Mouse (Mus musculus) limb, embryonic 10.5 days (tissue): Measurements from ENCODE around the gene Pde4d. TPM values are rescaled to one million over a fixed set of nuclear protein-coding genes. Genes with fewer than 3 reads are reported as not detected.
"Not testable (repeated sequence)": the region's sequence is repeated elsewhere in the genome, so short reads cannot be mapped to it uniquely, and the experiment has no call there.

Source experiments
- DNase-seq: peaks from one replicate; pipeline ENCODE4 v3.0.0-alpha.2; 2017; ENCODE audit warnings: low spot score
- H3K27ac ChIP-seq: fragments of 300-500 bp; sonication (generic); 2 replicates; pipeline ENCODE4 v1.5.1; 2016; ENCODE audit warnings: mild to moderate bottlenecking
- H3K27me3 ChIP-seq: fragments of 300-500 bp; sonication (generic); 2 replicates; pipeline ENCODE4 v1.6.1; 2016; ENCODE audit warnings: low read depth, mild to moderate bottlenecking; ENCODE audit not compliant: poor library complexity, severe bottlenecking
- H3K36me3 ChIP-seq: fragments of 300-500 bp; sonication (generic); 2 replicates; pipeline ENCODE4 v1.6.1; 2016; ENCODE audit warnings: mild to moderate bottlenecking, moderate library complexity
- H3K4me1 ChIP-seq: fragments of 300-500 bp; sonication (generic); 2 replicates; pipeline ENCODE4 v1.6.1; 2016
- H3K4me3 ChIP-seq: fragments of 300-500 bp; sonication (generic); 2 replicates; pipeline ENCODE4 v1.5.1; 2016; ENCODE audit warnings: mild to moderate bottlenecking, moderate library complexity
- H3K9me3 ChIP-seq: fragments of 300-500 bp; sonication (generic); replicated peaks from 2 replicates; pipeline ENCODE4 v1.6.1; 2016; ENCODE audit warnings: mild to moderate bottlenecking
- WGBS: fragments of 180-500 bp; shearing (Covaris S2); methylation state at CpG from one replicate; pipeline ENCODE4 v1.1.7; 2016; 5-methylcytosine and 5-hydroxymethylcytosine counted together
- polyA plus RNA-seq: library from polyadenylated mRNA; unstranded; fragments of >200 nt; fragmentation: Nextera tagmentation; extraction: Ambion mirVana; gene quantifications from 2 replicates; pipeline ENCODE4 v1.2.1, GENCODE M21; 2016

Gene Pde4d
- polyA plus RNA-seq, 1 experiment from 2014 or later: 24.3 TPM

DNA sequence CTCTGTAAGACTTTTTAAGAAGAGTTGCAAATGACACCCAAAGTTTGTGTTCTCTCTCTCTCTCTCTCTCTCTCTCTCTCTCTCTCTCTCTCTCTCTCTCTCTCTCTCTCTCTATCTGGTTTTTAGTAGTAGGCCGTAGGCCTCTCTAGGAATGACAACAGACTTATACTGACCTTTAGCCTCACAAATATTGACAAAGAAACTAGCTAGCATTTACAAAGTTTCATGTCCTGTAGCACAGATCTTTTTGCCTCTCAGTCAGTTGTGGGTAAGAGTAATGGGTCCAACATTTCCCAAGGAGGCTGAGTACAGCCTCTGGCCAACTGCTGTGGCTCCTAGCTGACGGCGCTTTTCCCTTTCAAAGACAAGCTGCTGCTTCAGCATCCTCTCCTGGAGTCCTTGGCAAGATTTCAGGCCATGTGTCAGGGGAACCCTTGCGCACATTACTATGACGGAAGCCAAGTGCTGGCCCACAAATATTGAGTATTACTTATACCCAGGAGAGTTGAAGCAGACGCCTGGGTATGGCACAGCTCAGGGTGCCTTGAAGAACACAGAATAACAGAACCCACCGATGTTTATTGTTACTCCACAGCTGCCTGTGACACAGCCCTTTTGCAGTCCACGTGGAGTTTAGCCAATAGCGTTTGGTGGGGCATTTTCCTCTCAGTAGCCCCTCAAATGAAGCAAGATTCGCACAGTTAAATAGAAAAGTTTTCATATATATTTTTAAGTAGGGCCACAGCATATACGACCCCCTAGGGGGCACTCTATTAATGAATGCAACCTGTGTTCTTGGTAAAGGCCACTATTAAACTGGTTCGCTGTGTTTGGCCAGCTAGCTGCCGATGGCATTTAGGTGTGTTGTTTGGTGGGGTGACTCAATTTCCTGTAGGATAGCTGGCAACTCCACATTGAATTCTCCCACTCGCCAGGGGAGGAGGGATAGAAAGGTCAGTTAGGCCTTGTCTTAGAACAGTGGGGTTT is 1450.0 kb downstream of the Pde4d start:
- Histone ChIP-seq H3K36me3 (no peaks in the 10 kb centered on the region), H3K4me1 (peaks cover 40% of the 10 kb centered on the region), H3K27ac (peak overlapping the region; percentile 61; the same call in 1 of the 2 replicates), H3K9me3 (no peaks in the 10 kb centered on the region), H3K27me3 (peaks cover 9% of the 10 kb centered on the region; the same call in 1 of the 2 replicates), H3K4me3 (no peak overlapping the region)
- DNase-seq: no peak
- WGBS: 73% methylated on average over 14 of the region's 14 CpGs

GRCm38 (mm10) chr13:109901811-109902210 is 1452.1 kb downstream of the Pde4d start:
- Histone ChIP-seq H3K36me3 (no peaks in the 10 kb centered on the region), H3K9me3 (no peaks in the 10 kb centered on the region), H3K4me3 (peak overlapping the region; percentile 76; the same call in 1 of the 2 replicates), H3K4me1 (peaks cover 50% of the 10 kb centered on the region), H3K27me3 (peaks cover 9% of the 10 kb centered on the region; the same call in 1 of the 2 replicates), H3K27ac (no peak overlapping the region)
- no peak for DNase-seq
- WGBS: 68% methylated on average over 5 of the region's 5 CpGs

GRCm38 (mm10) chr13:109902460-109902854 is 1452.7 kb downstream of the Pde4d start:
- H3K36me3 ChIP-seq, H3K27me3 ChIP-seq, H3K9me3 ChIP-seq: not testable (repeated sequence)
- Histone ChIP-seq H3K4me1 (peaks cover 57% of the 10 kb centered on the region), H3K27ac (peak overlapping the region; percentile 88), H3K4me3 (peak overlapping the region; percentile 76)
- 0% methylated on average over 28 of the region's 28 CpGs for WGBS
- peak; percentile 66 for DNase-seq

DNA sequence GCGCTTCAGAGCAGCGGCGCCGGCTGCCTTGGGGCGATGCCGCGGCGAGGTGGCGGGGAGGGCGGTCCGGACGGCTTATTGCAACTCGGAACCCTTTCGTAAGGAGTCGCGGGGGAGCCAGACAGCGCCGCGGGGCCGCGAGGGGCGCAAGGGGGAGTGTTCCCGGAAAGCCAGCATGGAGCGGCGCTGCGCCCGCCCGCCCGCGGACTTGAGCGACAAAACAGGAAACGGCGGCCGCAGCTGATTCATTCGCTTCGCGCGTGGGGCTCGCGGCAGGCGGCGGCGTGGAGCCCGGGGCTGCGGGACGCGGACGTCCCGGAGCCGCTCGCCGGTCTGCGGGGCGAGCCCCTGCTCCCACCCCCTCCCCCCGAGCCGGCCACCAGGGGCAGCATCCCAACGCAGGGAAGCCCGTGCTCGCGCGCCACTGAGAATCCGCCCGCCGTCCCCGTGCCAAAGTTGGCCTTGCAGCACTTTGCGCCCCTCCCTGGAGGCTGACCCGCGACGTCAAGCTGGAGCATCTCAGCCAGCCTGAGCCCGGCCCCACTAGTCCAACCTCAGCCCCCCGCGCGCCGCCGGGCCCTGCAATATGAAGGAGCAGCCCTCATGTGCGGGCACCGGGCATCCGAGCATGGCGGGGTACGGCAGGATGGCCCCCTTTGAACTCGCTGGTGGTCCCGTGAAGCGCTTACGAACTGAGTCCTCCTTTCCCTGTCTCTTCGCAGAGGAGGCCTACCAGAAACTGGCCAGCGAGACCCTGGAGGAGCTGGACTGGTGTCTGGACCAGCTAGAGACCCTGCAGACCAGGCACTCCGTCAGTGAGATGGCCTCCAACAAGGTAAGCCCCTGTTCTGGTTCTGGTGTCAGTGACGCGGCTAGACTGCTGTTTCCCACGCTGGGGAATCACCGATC is 1453.4 kb downstream of the Pde4d start:
- under 1% methylated on average over 91 of the region's 91 CpGs for WGBS
- H3K9me3 ChIP-seq: no peaks in the 10 kb centered on the region
- DNase-seq: peak; percentile 89
- H3K27me3 ChIP-seq: peaks cover 9% of the 10 kb centered on the region; the same call in 1 of the 2 replicates
- peak overlapping the region; percentile 76 for H3K4me3 ChIP-seq
- H3K4me1 ChIP-seq: peaks cover 59% of the 10 kb centered on the region
- H3K27ac ChIP-seq: peak overlapping the region; percentile 88
- H3K36me3 ChIP-seq: no peaks in the 10 kb centered on the region

DNA sequence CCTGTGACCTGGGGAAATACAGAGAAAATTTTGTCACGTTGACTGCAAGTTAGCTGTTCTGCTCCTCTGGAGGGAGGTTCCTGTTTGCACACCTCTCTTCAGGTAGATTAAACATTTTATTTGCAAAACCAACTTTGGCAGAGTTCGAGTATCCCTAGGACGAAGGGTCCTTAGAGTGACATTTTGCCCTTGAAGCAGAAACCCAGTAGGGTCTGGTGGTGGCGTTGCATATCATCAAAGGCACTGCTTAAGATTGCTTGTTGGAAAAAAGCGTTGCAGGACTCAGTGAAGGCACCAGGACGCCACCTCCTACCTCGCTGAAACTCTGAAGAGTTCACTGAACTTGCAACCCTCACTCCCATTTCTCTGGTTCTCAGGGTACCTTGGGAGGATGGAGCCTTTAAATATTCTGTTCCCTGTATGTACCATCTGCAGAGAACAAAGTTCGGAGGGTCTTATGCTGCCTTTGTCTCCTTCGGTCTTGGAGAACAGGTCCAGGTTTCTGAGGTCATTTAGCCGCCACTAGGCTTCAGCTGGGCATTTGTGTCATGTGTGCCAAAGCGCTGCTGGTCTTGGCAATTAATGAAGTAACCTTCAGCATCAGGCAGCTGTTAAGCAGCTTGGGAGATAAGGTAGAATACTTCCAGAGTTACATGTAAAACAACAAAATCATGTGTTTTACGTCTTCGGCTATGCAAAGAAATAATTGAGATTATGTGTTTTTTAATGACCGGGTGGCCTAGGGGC is 1454.2 kb downstream of the Pde4d start:
- no peaks in the 10 kb centered on the region for H3K9me3 ChIP-seq
- H3K4me3 ChIP-seq: peak overlapping the region; percentile 76
- H3K4me1 ChIP-seq: peaks cover 58% of the 10 kb centered on the region
- H3K36me3 ChIP-seq: no peaks in the 10 kb centered on the region
- H3K27me3 ChIP-seq: peaks cover 9% of the 10 kb centered on the region; the same call in 1 of the 2 replicates
- WGBS: 40% methylated on average over 14 of the region's 14 CpGs
- no peak for DNase-seq
- H3K27ac ChIP-seq: peak overlapping the region; percentile 88

- 53% methylated on average over 4 of the region's 4 CpGs for WGBS
- H3K36me3 ChIP-seq: no peaks in the 10 kb centered on the region
- peaks cover 9% of the 10 kb centered on the region; the same call in 1 of the 2 replicates for H3K27me3 ChIP-seq
- H3K4me1 ChIP-seq: peaks cover 56% of the 10 kb centered on the region
- H3K4me3 ChIP-seq: no peak overlapping the region
- DNase-seq: no peak
- H3K9me3 ChIP-seq: no peaks in the 10 kb centered on the region
- no peak overlapping the region for H3K27ac ChIP-seq
Measured at GRCm38 (mm10) chr13:109906342-109906888, 1456.7 kb downstream of the Pde4d start.

GRCm38 (mm10) chr13:109907634-109908033 is 1457.9 kb downstream of the Pde4d start:
- peaks cover 58% of the 10 kb centered on the region for H3K4me1 ChIP-seq
- WGBS: 37% methylated on average over 9 of the region's 9 CpGs
- no peak overlapping the region for H3K27ac ChIP-seq

DNA sequence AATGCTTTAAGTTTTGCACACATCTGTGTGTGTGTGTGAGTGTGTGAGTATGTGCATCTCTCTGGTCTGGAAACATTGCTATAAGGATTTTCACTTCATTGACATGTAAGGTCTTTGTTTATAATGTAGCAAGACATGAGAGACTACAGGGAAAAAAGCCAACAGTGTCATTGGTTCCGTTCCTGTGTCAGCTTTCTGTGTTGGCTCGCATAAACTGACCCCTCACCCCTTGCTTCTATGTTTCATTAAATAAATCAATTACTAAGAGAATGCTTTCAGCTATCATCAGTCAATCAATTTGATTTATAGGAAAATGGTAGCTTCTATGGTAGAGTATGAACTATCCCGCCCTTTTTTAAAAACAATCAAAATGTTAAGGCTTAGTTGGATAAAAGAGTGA is 1458.6 kb downstream of the Pde4d start:
- H3K36me3 ChIP-seq: no peaks in the 10 kb centered on the region
- H3K4me3 ChIP-seq: no peak overlapping the region
- WGBS: 77% methylated on average over 3 of the region's 3 CpGs
- no peak overlapping the region for H3K27ac ChIP-seq
- H3K9me3 ChIP-seq: no peaks in the 10 kb centered on the region
- DNase-seq: no peak
- H3K4me1 ChIP-seq: peaks cover 56% of the 10 kb centered on the region
- 0 out of 2 replicates have a peak, but pooled peaks cover 4% of the 10 kb centered on the region for H3K27me3 ChIP-seq

More at GRCm38 (mm10) chr13:109907634-109908033, 1457.9 kb downstream of the Pde4d start:
- Histone ChIP-seq H3K9me3 (no peaks in the 10 kb centered on the region), H3K36me3 (no peaks in the 10 kb centered on the region), H3K27me3 (0 out of 2 replicates have a peak, but pooled peaks cover 4% of the 10 kb centered on the region), H3K4me3 (no peak overlapping the region)
- peak; percentile 62 for DNase-seq

DNA sequence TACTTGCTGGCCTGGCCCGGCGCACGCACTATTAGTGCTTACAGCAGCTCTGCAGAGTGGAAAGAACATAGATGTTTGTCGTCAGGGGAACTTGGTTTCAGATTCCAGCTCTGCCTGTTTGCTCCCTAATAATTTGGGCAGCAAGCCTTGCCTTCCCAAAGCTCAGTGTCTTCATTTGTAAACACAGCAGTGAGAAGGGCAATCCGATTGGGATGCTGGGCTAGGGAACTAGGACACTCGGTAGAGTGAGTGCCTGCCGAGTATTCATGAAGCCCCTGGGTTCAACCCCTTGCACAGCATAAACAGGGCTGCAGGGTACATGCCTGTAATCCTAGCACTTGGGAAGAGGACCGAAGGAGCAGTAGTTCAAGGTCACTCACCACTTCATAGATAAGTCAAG is 1459.4 kb downstream of the Pde4d start:
- no peak for DNase-seq
- H3K27ac ChIP-seq: no peak overlapping the region
- no peaks in the 10 kb centered on the region for H3K36me3 ChIP-seq
- H3K27me3 ChIP-seq: 0 out of 2 replicates have a peak, but pooled peaks cover 4% of the 10 kb centered on the region
- WGBS: 80% methylated on average over 8 of the region's 8 CpGs
- no peaks in the 10 kb centered on the region for H3K9me3 ChIP-seq
- peaks cover 52% of the 10 kb centered on the region for H3K4me1 ChIP-seq
- H3K4me3 ChIP-seq: no peak overlapping the region

GRCm38 (mm10) chr13:109910915-109911314 is 1461.2 kb downstream of the Pde4d start:
- no peaks in the 10 kb centered on the region for H3K27me3 ChIP-seq
- no peak for DNase-seq
- H3K4me3 ChIP-seq: no peak overlapping the region
- no peak overlapping the region for H3K27ac ChIP-seq
- H3K4me1 ChIP-seq: peaks cover 64% of the 10 kb centered on the region
- WGBS: 93% methylated on average over 8 of the region's 8 CpGs
- H3K36me3 ChIP-seq: no peaks in the 10 kb centered on the region
- no peaks in the 10 kb centered on the region for H3K9me3 ChIP-seq

DNA sequence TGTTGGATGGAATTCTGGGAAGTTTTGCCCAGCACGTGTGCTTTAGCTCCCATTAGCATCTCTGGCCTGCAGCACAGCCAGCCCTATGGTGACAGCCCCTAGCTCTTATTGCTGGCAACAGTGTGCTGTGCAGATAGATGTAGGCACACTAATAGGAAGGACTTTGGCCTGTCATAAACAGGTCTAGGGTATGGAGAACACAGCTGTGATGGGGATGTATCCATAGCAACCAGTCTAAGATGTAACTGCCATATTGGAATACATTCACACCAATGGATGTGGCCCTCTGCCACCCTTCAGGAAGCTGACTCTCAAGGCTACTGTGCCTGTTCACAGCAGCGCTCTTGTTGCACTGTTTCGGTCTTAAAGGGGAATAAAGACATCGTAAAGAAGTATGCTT is 1462.9 kb downstream of the Pde4d start:
- no peak overlapping the region for H3K27ac ChIP-seq
- no peaks in the 10 kb centered on the region for H3K36me3 ChIP-seq
- no peaks in the 10 kb centered on the region for H3K27me3 ChIP-seq
- no peak overlapping the region for H3K4me3 ChIP-seq
- WGBS: 88% methylated on average over 4 of the region's 4 CpGs
- H3K9me3 ChIP-seq: no peaks in the 10 kb centered on the region
- DNase-seq: no peak
- peaks cover 50% of the 10 kb centered on the region for H3K4me1 ChIP-seq

- WGBS: 80% methylated on average over 13 of the region's 13 CpGs
- H3K4me1 ChIP-seq: peaks cover 47% of the 10 kb centered on the region
- no peak for DNase-seq
- H3K27ac ChIP-seq: no peak overlapping the region
- H3K4me3 ChIP-seq: no peak overlapping the region
- H3K27me3 ChIP-seq: no peaks in the 10 kb centered on the region
- H3K36me3 ChIP-seq: no peaks in the 10 kb centered on the region
- no peaks in the 10 kb centered on the region for H3K9me3 ChIP-seq
Measured at GRCm38 (mm10) chr13:109914246-109914645, 1464.5 kb downstream of the Pde4d start.
